Comparison of ENCODE assay signal across 3 mouse cellular contexts in the genomic region with DNA sequence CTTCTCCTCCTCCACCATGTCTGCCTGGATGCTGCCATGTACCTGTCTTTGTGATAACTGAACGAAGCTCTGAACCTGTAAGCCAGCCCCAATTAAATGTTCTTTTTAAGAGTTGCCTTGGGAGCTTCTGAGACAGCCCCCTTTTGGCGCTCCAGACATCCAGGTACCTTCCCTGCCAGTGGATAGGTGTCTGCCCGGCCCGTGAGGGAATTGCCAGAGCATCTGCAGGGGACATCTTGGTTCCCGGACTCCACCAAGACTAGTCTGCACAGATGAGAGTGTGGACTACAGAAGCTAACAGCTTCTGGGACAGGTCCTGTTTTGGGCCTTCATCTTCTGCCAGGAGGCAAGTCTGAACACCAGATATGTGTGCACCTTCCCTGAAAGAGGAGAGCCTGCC. TPM values are rescaled to one million over a fixed set of nuclear protein-coding genes. Genes with fewer than 3 reads are reported as not detected.
"Had no signal": no experiment of that assay in that cellular context is flagged by ENCODE, and none has a peak within 500 bp of the region (broad histone marks: within the 10 kb centered on the region; RNA-seq: fewer than 3 reads in every experiment).

No protein-coding gene starts in this region.

RNA-seq across cellular contexts. Expression of a gene that starts 24.1 kb away (rescaled TPM):
- polyA plus RNA-seq: lung, adult 2 months; midbrain, embryonic 16.5 days had no signal

RNA-seq across cellular contexts. Expression of a gene that starts 58.2 kb away (rescaled TPM):
- polyA plus RNA-seq: myocyte had no signal
